Mouse (Mus musculus): Measurements from ENCODE around the gene Med13l.
"Not testable (repeated sequence)": the region's sequence is repeated elsewhere in the genome, so short reads cannot be mapped to it uniquely, and the experiment has no call there.

The Med13l gene

GRCm38 (mm10) chr5:118632346-118632745 is 71.9 kb downstream of the Med13l start:
- no peak for DNase-seq (ENCODE audit: low spot score in 2 of 2)

- DNase-seq (ENCODE audit: low spot score in 2 of 2), result no peak
Measured at GRCm38 (mm10) chr5:118633106-118633505, 72.6 kb downstream of the Med13l start.

GRCm38 (mm10) chr5:118635476-118636187 is 75.2 kb downstream of the Med13l start:
- DNase-seq (ENCODE audit: low spot score in 2 of 2), result no peak

- no peak for DNase-seq (ENCODE audit: low spot score in 2 of 2)
Measured at GRCm38 (mm10) chr5:118636399-118637369, 76.2 kb downstream of the Med13l start.

GRCm38 (mm10) chr5:118637931-118638330 is 77.5 kb downstream of the Med13l start:
- no peak for DNase-seq (ENCODE audit: low spot score in 2 of 2)

GRCm38 (mm10) chr5:118638534-118639109 is 78.1 kb downstream of the Med13l start:
- no peak for DNase-seq (ENCODE audit: low spot score in 2 of 2)

- no peak for DNase-seq (ENCODE audit: low spot score in 2 of 2)
Measured at GRCm38 (mm10) chr5:118639117-118639707, 78.7 kb downstream of the Med13l start.

- DNase-seq (ENCODE audit: low spot score in 2 of 2), result no peak
Measured at GRCm38 (mm10) chr5:118644041-118644440, 83.6 kb downstream of the Med13l start.

- no peak for DNase-seq (ENCODE audit: low spot score in 2 of 2)
Measured at GRCm38 (mm10) chr5:118644511-118644910, 84.0 kb downstream of the Med13l start.

- DNase-seq (ENCODE audit: low spot score in 2 of 2), result peak in 1 of 2 experiments; percentile 35
Measured at GRCm38 (mm10) chr5:118645196-118645805, 84.8 kb downstream of the Med13l start.

- no peak for DNase-seq (ENCODE audit: low spot score in 2 of 2)
Measured at GRCm38 (mm10) chr5:118646897-118647296, 86.4 kb downstream of the Med13l start.

GRCm38 (mm10) chr5:118647384-118647783 is 86.9 kb downstream of the Med13l start:
- no peak for DNase-seq (ENCODE audit: low spot score in 2 of 2)

GRCm38 (mm10) chr5:118649215-118650006 is 88.9 kb downstream of the Med13l start:
- DNase-seq (ENCODE audit: low spot score in 2 of 2), result no peak

- no peak for DNase-seq (ENCODE audit: low spot score in 2 of 2)
Measured at GRCm38 (mm10) chr5:118650007-118650548, 89.6 kb downstream of the Med13l start.

GRCm38 (mm10) chr5:118650746-118651145 is 90.3 kb downstream of the Med13l start:
- DNase-seq (ENCODE audit: low spot score in 2 of 2), result peak in 1 of 2 experiments; percentile 36

- DNase-seq (ENCODE audit: low spot score in 2 of 2), result no peak
Measured at GRCm38 (mm10) chr5:118652611-118653010, 92.1 kb downstream of the Med13l start.

- DNase-seq (ENCODE audit: low spot score in 2 of 2), result not testable (repeated sequence)
Measured at GRCm38 (mm10) chr5:118653119-118653518, 92.6 kb downstream of the Med13l start.

GRCm38 (mm10) chr5:118654599-118654998 is 94.1 kb downstream of the Med13l start:
- no peak for DNase-seq (ENCODE audit: low spot score in 2 of 2)

GRCm38 (mm10) chr5:118655025-118655424 is 94.5 kb downstream of the Med13l start:
- no peak for DNase-seq (ENCODE audit: low spot score in 2 of 2)

GRCm38 (mm10) chr5:118655428-118655827 is 94.9 kb downstream of the Med13l start:
- DNase-seq (ENCODE audit: low spot score in 2 of 2), result no peak
